Mouse (Mus musculus): Measurements from ENCODE around the gene Golga2. TPM values are rescaled to one million over a fixed set of nuclear protein-coding genes. Genes with fewer than 3 reads are reported as not detected.

The Golga2 gene
- polyA plus RNA-seq, 1 experiment from 2014 or later = 21.3 TPM

GRCm38 (mm10) chr2:32352151-32353006 lies 65.2 kb downstream of the Golga2 start, which contains the start of gene Ciz1:
Gene Ciz1, plus strand, starts transcription at chr2:32352327.
- no peaks in the 10 kb centered on the region for H3K27me3 ChIP-seq (ENCODE audit: control insufficient read depth, insufficient read depth, low read length)
- WGBS = 2% methylated on average over 32 of the region's 52 CpGs

GRCm38 (mm10) chr2:32353007-32353542 lies 65.9 kb downstream of the Golga2 start, which contains the start of gene Dnm1:
Gene Dnm1, minus strand, starts transcription at chr2:32353338.
- H3K9me3 ChIP-seq (ENCODE audit: control insufficient read depth, low read length) = no peaks in the 10 kb centered on the region
- H3K4me3 ChIP-seq (ENCODE audit: low read length) = peak within 1 kb of the TSS; percentile 61
- no peak within 1 kb of the TSS for H3K27ac ChIP-seq (ENCODE audit: low read depth, low read length)
- H3K27me3 ChIP-seq (ENCODE audit: control insufficient read depth, insufficient read depth, low read length) = no peaks in the 10 kb centered on the region
- H3K4me1 ChIP-seq (ENCODE audit: control insufficient read depth, insufficient read depth, low read length) = peaks cover 13% of the 10 kb centered on the region
- WGBS = under 1% methylated on average over 63 of the region's 63 CpGs
- peak within 1 kb of the TSS; percentile 95 for H3K4me2 ChIP-seq (replicated peaks; ENCODE audit: low read depth, low read length)
- H3K36me3 ChIP-seq (ENCODE audit: control insufficient read depth, insufficient read depth, low read length) = no peaks in the 10 kb centered on the region
- peak; percentile 62 for ATAC-seq (ENCODE audit: low FRiP score, low TSS enrichment)
- H3K9ac ChIP-seq (ENCODE audit: low read depth, low read length) = peak within 1 kb of the TSS; percentile 66

More at GRCm38 (mm10) chr2:32352151-32353006, 65.2 kb downstream of the Golga2 start, which contains the start of gene Ciz1:
- Histone ChIP-seq H3K9ac (ENCODE audit: low read depth, low read length) (peak within 1 kb of the TSS; percentile 66), H3K27ac (ENCODE audit: low read depth, low read length) (no peak within 1 kb of the TSS), H3K9me3 (ENCODE audit: control insufficient read depth, low read length) (no peaks in the 10 kb centered on the region), H3K36me3 (ENCODE audit: control insufficient read depth, insufficient read depth, low read length) (no peaks in the 10 kb centered on the region), H3K4me3 (ENCODE audit: low read length) (peak within 1 kb of the TSS; percentile 61), H3K4me2 (replicated peaks; ENCODE audit: low read depth, low read length) (peak within 1 kb of the TSS; percentile 95), H3K4me1 (ENCODE audit: control insufficient read depth, insufficient read depth, low read length) (peaks cover 13% of the 10 kb centered on the region)
- peak; percentile 37 for ATAC-seq (ENCODE audit: low FRiP score, low TSS enrichment)

GRCm38 (mm10) chr2:32353836-32354235 lies 66.7 kb downstream of the Golga2 start:
- Histone ChIP-seq H3K36me3 (ENCODE audit: control insufficient read depth, insufficient read depth, low read length) (no peaks in the 10 kb centered on the region), H3K9ac (ENCODE audit: low read depth, low read length) (no peak overlapping the region; the same call in 1 of the 2 replicates), H3K27me3 (ENCODE audit: control insufficient read depth, insufficient read depth, low read length) (no peaks in the 10 kb centered on the region), H3K4me2 (replicated peaks; ENCODE audit: low read depth, low read length) (no peak overlapping the region), H3K9me3 (ENCODE audit: control insufficient read depth, low read length) (no peaks in the 10 kb centered on the region), H3K4me3 (ENCODE audit: low read length) (no peak overlapping the region), H3K4me1 (ENCODE audit: control insufficient read depth, insufficient read depth, low read length) (peaks cover 13% of the 10 kb centered on the region), H3K27ac (ENCODE audit: low read depth, low read length) (no peak overlapping the region)
- WGBS = 69% methylated on average over 6 of the region's 6 CpGs
- ATAC-seq (ENCODE audit: low FRiP score, low TSS enrichment) = no peak

- no peak overlapping the region for H3K9ac ChIP-seq (ENCODE audit: low read depth, low read length)
Measured at GRCm38 (mm10) chr2:32354336-32354895, 67.2 kb downstream of the Golga2 start.

GRCm38 (mm10) chr2:32356216-32356615 lies 69.0 kb downstream of the Golga2 start:
- Histone ChIP-seq H3K27me3 (ENCODE audit: control insufficient read depth, insufficient read depth, low read length) (no peaks in the 10 kb centered on the region), H3K9me3 (ENCODE audit: control insufficient read depth, low read length) (no peaks in the 10 kb centered on the region), H3K4me1 (ENCODE audit: control insufficient read depth, insufficient read depth, low read length) (peaks cover 15% of the 10 kb centered on the region), H3K36me3 (ENCODE audit: control insufficient read depth, insufficient read depth, low read length) (no peaks in the 10 kb centered on the region), H3K27ac (ENCODE audit: low read depth, low read length) (no peak overlapping the region), H3K9ac (ENCODE audit: low read depth, low read length) (no peak overlapping the region), H3K4me3 (ENCODE audit: low read length) (no peak overlapping the region), H3K4me2 (replicated peaks; ENCODE audit: low read depth, low read length) (no peak overlapping the region)
- no peak for ATAC-seq (ENCODE audit: low FRiP score, low TSS enrichment)
- 69% methylated on average over 10 of the region's 10 CpGs for WGBS

More at GRCm38 (mm10) chr2:32354336-32354895, 67.2 kb downstream of the Golga2 start:
- 86% methylated on average over 3 of the region's 3 CpGs for WGBS
- no peak overlapping the region for H3K4me2 ChIP-seq (replicated peaks; ENCODE audit: low read depth, low read length)
- no peaks in the 10 kb centered on the region for H3K36me3 ChIP-seq (ENCODE audit: control insufficient read depth, insufficient read depth, low read length)
- H3K27me3 ChIP-seq (ENCODE audit: control insufficient read depth, insufficient read depth, low read length) = no peaks in the 10 kb centered on the region
- peaks cover 13% of the 10 kb centered on the region for H3K4me1 ChIP-seq (ENCODE audit: control insufficient read depth, insufficient read depth, low read length)
- H3K9me3 ChIP-seq (ENCODE audit: control insufficient read depth, low read length) = no peaks in the 10 kb centered on the region
- no peak for ATAC-seq (ENCODE audit: low FRiP score, low TSS enrichment)
- no peak overlapping the region for H3K4me3 ChIP-seq (ENCODE audit: low read length)
- no peak overlapping the region for H3K27ac ChIP-seq (ENCODE audit: low read depth, low read length)

Small RNA genes lying within 50 kb of the gene (microRNA-seq; reads per million reads assigned to microRNA genes)
- gene Gm23363 = not detected
- 246 reads per million, percentile 66 among the genes with 10 or more reads in this experiment for gene Mir199b

Other genes starting within 250 kb of the Golga2 start
- 1.2 and 1.7 TPM in 2 replicates for gene Fam78a, start 202.5 kb upstream of the Golga2 start, polyA plus RNA-seq (2014; fragmentation: Nextera tagmentation; extraction: Ambion mirVana)
- 4.0 and 5.5 TPM in 2 replicates for gene Plpp7, start 191.9 kb upstream of the Golga2 start, polyA plus RNA-seq (2014; fragmentation: Nextera tagmentation; extraction: Ambion mirVana)
- 65.8 and 73.1 TPM in 2 replicates for gene Prrc2b, start 136.3 kb upstream of the Golga2 start, polyA plus RNA-seq (2014; fragmentation: Nextera tagmentation; extraction: Ambion mirVana)
- gene Pomt1, start 50.8 kb upstream of the Golga2 start, polyA plus RNA-seq (2014; fragmentation: Nextera tagmentation; extraction: Ambion mirVana) = 22.3 and 24.4 TPM in 2 replicates
- gene Uck1, start 27.2 kb upstream of the Golga2 start, polyA plus RNA-seq (2014; fragmentation: Nextera tagmentation; extraction: Ambion mirVana) = 64.1 and 64.3 TPM in 2 replicates
- 142 and 529 TPM in 2 replicates for gene Swi5, start 691 bp downstream of the Golga2 start, polyA plus RNA-seq (2014; fragmentation: Nextera tagmentation; extraction: Ambion mirVana)
- 36.2 and 50.3 TPM in 2 replicates for gene Ciz1, start 64.9 kb downstream of the Golga2 start, polyA plus RNA-seq (2014; fragmentation: Nextera tagmentation; extraction: Ambion mirVana)
- 8.4 and 11.5 TPM in 2 replicates for gene Dnm1, start 66.0 kb downstream of the Golga2 start, polyA plus RNA-seq (2014; fragmentation: Nextera tagmentation; extraction: Ambion mirVana)
- gene 1110008P14Rik, start 94.6 kb downstream of the Golga2 start, polyA plus RNA-seq (2014; fragmentation: Nextera tagmentation; extraction: Ambion mirVana) = 50.1 and 52.0 TPM in 2 replicates
- gene Lcn2, start 100.9 kb downstream of the Golga2 start, polyA plus RNA-seq (2014; fragmentation: Nextera tagmentation; extraction: Ambion mirVana) = 1.6 and 1.7 TPM in 2 replicates
- 32.2 and 36.4 TPM in 2 replicates for gene Ptges2, start 108.5 kb downstream of the Golga2 start, polyA plus RNA-seq (2014; fragmentation: Nextera tagmentation; extraction: Ambion mirVana)
- 6.4 and 6.8 TPM in 2 replicates for gene Naif1, start 163.1 kb downstream of the Golga2 start, polyA plus RNA-seq (2014; fragmentation: Nextera tagmentation; extraction: Ambion mirVana)
- gene Slc25a25, start 164.1 kb downstream of the Golga2 start, polyA plus RNA-seq (2014; fragmentation: Nextera tagmentation; extraction: Ambion mirVana) = 10.7 and 14.8 TPM in 2 replicates
- gene Fam102a, start 247.9 kb downstream of the Golga2 start, polyA plus RNA-seq (2014; fragmentation: Nextera tagmentation; extraction: Ambion mirVana) = 12.2 and 16.9 TPM in 2 replicates